Comparison of ENCODE assay signal across 29 mouse cellular contexts in the genomic region with DNA sequence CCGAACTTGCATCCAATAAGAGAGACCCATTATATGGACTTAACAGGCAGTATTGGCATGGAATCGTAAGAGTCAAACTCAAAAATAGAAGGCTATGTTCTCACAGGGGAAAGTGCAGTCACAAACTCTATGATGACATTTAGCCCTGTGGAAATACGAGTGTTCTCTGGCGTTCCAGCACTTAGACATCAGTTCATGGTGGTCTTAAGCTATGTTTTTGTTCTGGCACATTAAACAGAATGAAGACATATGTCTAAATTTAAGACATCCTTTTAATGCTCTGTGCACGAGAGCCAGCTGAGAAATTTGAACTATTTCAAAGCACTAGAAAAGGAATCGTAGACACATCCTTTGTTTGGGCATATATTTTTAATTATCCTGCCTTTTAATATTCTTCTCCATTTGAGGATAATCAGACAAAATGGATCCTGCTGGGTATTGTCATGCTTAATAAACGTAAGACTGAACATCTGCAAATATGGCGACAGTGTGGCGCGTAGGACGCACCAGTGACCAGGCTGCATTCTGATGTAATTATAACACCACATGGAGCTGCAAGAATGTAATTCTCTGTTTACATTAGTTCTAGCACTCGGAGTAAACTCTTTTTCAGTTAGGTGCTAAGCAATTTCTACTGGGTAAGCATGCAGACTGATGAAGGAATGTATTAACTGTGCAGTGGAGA.
DNase-seq lines count a peak whose midpoint lies in the region; ATAC-seq and TF ChIP-seq lines count a peak whose summit lies in the region.
"Had no signal": no experiment of that assay in that cellular context is flagged by ENCODE, and none has a peak within 500 bp of the region (broad histone marks: within the 10 kb centered on the region; RNA-seq: fewer than 3 reads in every experiment).

No protein-coding gene starts in this region.

- H3K27me3 ChIP-seq in hindbrain, embryonic 16.5 days (replicated peaks; ENCODE audit: control insufficient read depth, insufficient read depth, low read length) = no peaks in the 10 kb centered on the region
- no peaks in the 10 kb centered on the region for H3K27me3 ChIP-seq in hindbrain, postnatal 0 days (ENCODE audit: insufficient read depth, low read length)
- H3K27me3 ChIP-seq in Patski = no peaks in the 10 kb centered on the region
- H3K27me3 ChIP-seq in embryonic facial prominence, embryonic 11.5 days (ENCODE audit: control insufficient read depth, insufficient read depth, low read length) = no peaks in the 10 kb centered on the region
- no peaks in the 10 kb centered on the region for H3K27me3 ChIP-seq in neural tube, embryonic 14.5 days (ENCODE audit: control insufficient read depth, insufficient read depth, low read length)
- H3K27me3 ChIP-seq: embryonic facial prominence, embryonic 12.5 days; forebrain, embryonic 12.5 days; heart, embryonic 15.5 days had no signal

- POLR2A ChIA-PET in Patski (lab: Charles Lee) = no interaction called here

- H3K27ac ChIP-seq in hindbrain, embryonic 16.5 days (ENCODE audit: low read depth, low read length) = no peak overlapping the region
- H3K27ac ChIP-seq in hindbrain, postnatal 0 days = no peak overlapping the region
- no peak overlapping the region for H3K27ac ChIP-seq in embryonic facial prominence, embryonic 11.5 days (replicated peaks; ENCODE audit: low read depth, low read length)
- no peak overlapping the region for H3K27ac ChIP-seq in neural tube, embryonic 14.5 days (ENCODE audit: low read depth, low read length)
- H3K27ac ChIP-seq: embryonic facial prominence, embryonic 12.5 days; forebrain, embryonic 12.5 days; heart, embryonic 15.5 days; liver, embryonic 14.5 days; macrophage; stomach, postnatal 0 days had no signal

- no peak overlapping the region for H3K4me3 ChIP-seq in hindbrain, embryonic 16.5 days (ENCODE audit: low read length)
- H3K4me3 ChIP-seq in hindbrain, postnatal 0 days (ENCODE audit: low read length) = no peak overlapping the region
- no peak overlapping the region for H3K4me3 ChIP-seq in embryonic facial prominence, embryonic 11.5 days (ENCODE audit: low read depth, low read length)
- H3K4me3 ChIP-seq in neural tube, embryonic 14.5 days (ENCODE audit: low read depth, low read length) = no peak overlapping the region
- H3K4me3 ChIP-seq: embryonic facial prominence, embryonic 12.5 days; forebrain, embryonic 12.5 days; heart, embryonic 15.5 days had no signal

- H3K4me2 ChIP-seq in hindbrain, embryonic 16.5 days (ENCODE audit: low read length) = peak overlapping the region; percentile 9; the same call in 1 of the 2 replicates
- no peak overlapping the region for H3K4me2 ChIP-seq in hindbrain, postnatal 0 days (ENCODE audit: low read depth, low read length)
- no peak overlapping the region for H3K4me2 ChIP-seq in embryonic facial prominence, embryonic 11.5 days (ENCODE audit: low read depth, low read length)
- H3K4me2 ChIP-seq in neural tube, embryonic 14.5 days (ENCODE audit: low read depth, low read length) = no peak overlapping the region
- H3K4me2 ChIP-seq: embryonic facial prominence, embryonic 12.5 days; forebrain, embryonic 12.5 days; heart, embryonic 15.5 days had no signal

- in situ Hi-C loops in Patski (cut with MboI; ENCODE audit: low pct_unique_long_range_greater_than_20kb) = no loop called here

- no peak overlapping the region for H3K9ac ChIP-seq in hindbrain, embryonic 16.5 days (ENCODE audit: low read depth, low read length)
- no peak overlapping the region for H3K9ac ChIP-seq in hindbrain, postnatal 0 days (replicated peaks; ENCODE audit: low read length)
- no peak overlapping the region for H3K9ac ChIP-seq in embryonic facial prominence, embryonic 11.5 days (replicated peaks; ENCODE audit: low read length)
- H3K9ac ChIP-seq in neural tube, embryonic 14.5 days (replicated peaks; ENCODE audit: low read depth, low read length) = no peak overlapping the region
- H3K9ac ChIP-seq: embryonic facial prominence, embryonic 12.5 days; forebrain, embryonic 12.5 days; heart, embryonic 15.5 days; liver, embryonic 14.5 days had no signal

- peak; percentile 63 for ATAC-seq in hindbrain, embryonic 16.5 days
- no peak for ATAC-seq in hindbrain, postnatal 0 days
- peak; percentile 17 for ATAC-seq in Patski
- no peak for ATAC-seq in embryonic facial prominence, embryonic 11.5 days (replicated peaks; ENCODE audit: insufficient number of reproducible peaks, low FRiP score, low TSS enrichment, low read depth)
- ATAC-seq in neural tube, embryonic 14.5 days (ENCODE audit: low read depth) = peak; percentile 74
- ATAC-seq: activated CD4-positive, CD25-positive, alpha-beta regulatory T cell, adult 4 months; CD4-positive, CD25-positive, alpha-beta regulatory T cell, adult 4 months had no signal

- CTCF ChIA-PET in Patski (lab: Charles Lee) = no interaction called here

- no peaks in the 10 kb centered on the region for H3K4me1 ChIP-seq in hindbrain, embryonic 16.5 days (ENCODE audit: control insufficient read depth, insufficient read depth, low read depth, low read length)
- no peaks in the 10 kb centered on the region for H3K4me1 ChIP-seq in hindbrain, postnatal 0 days (ENCODE audit: insufficient read depth, low read length)
- H3K4me1 ChIP-seq in embryonic facial prominence, embryonic 11.5 days (ENCODE audit: control insufficient read depth, insufficient read depth, low read length) = no peaks in the 10 kb centered on the region
- no peaks in the 10 kb centered on the region for H3K4me1 ChIP-seq in neural tube, embryonic 14.5 days (ENCODE audit: control insufficient read depth, insufficient read depth, low read length)
- H3K4me1 ChIP-seq: forebrain, embryonic 12.5 days; heart, embryonic 15.5 days had no signal

- no peaks in the 10 kb centered on the region for H3K36me3 ChIP-seq in hindbrain, embryonic 16.5 days (ENCODE audit: control insufficient read depth, insufficient read depth, low read length)
- no peaks in the 10 kb centered on the region for H3K36me3 ChIP-seq in hindbrain, postnatal 0 days (ENCODE audit: insufficient read depth, low read length)
- no peaks in the 10 kb centered on the region for H3K36me3 ChIP-seq in embryonic facial prominence, embryonic 11.5 days (replicated peaks; ENCODE audit: control insufficient read depth, insufficient read depth, low read depth, low read length)
- no peaks in the 10 kb centered on the region for H3K36me3 ChIP-seq in neural tube, embryonic 14.5 days (ENCODE audit: control insufficient read depth, insufficient read depth, low read length)
- H3K36me3 ChIP-seq: embryonic facial prominence, embryonic 12.5 days; forebrain, embryonic 12.5 days; heart, embryonic 15.5 days had no signal

- no peak for TF ChIP-seq CTCF in hindbrain, postnatal 0 days (IDR thresholded peaks at IDR 0.05; ENCODE audit: low read depth)
- no peak for TF ChIP-seq CTCF in Patski (IDR thresholded peaks at IDR 0.05)

- DNase-seq in hindbrain, postnatal 0 days (ENCODE audit: low spot score) = no peak
- DNase-seq in Patski (ENCODE audit: low read depth, low spot score) = no peak
- DNase-seq in embryonic facial prominence, embryonic 11.5 days (ENCODE audit: low spot score) = peak; percentile 45
- DNase-seq in gastrocnemius, postnatal 10 days = no peak
- no peak for DNase-seq in natural killer cell, adult 2 months (ENCODE audit: low spot score in 2 of 2)
- DNase-seq: adrenal gland, adult 2 months; adrenal gland, postnatal 36 days; cerebellum, adult 18-20 months; cerebellum, postnatal 25 days; gastrocnemius, postnatal 14 days; kidney, adult 18-20 months; kidney, postnatal 10 days; layer of hippocampus, adult 9-11 months; liver; lung, adult 2 months; lung, postnatal 10 days; midbrain, embryonic 14.5 days; thymus, adult 18-20 months; thymus, postnatal 25 days had no signal

- WGBS in hindbrain, embryonic 16.5 days = 51% methylated on average over 12 of the region's 12 CpGs
- WGBS in hindbrain, postnatal 0 days = 46% methylated on average over 12 of the region's 12 CpGs
- WGBS in embryonic facial prominence, embryonic 11.5 days = 48% methylated on average over 12 of the region's 12 CpGs
- 54% methylated on average over 12 of the region's 12 CpGs for WGBS in neural tube, embryonic 14.5 days

- no peaks in the 10 kb centered on the region for H3K9me3 ChIP-seq in hindbrain, embryonic 16.5 days (ENCODE audit: control insufficient read depth, low read length)
- H3K9me3 ChIP-seq in hindbrain, postnatal 0 days (ENCODE audit: low read length) = no peaks in the 10 kb centered on the region
- H3K9me3 ChIP-seq in embryonic facial prominence, embryonic 11.5 days (replicated peaks; ENCODE audit: control insufficient read depth, low read length) = no peaks in the 10 kb centered on the region
- H3K9me3 ChIP-seq in neural tube, embryonic 14.5 days (ENCODE audit: control insufficient read depth, low read length) = no peaks in the 10 kb centered on the region
- H3K9me3 ChIP-seq: embryonic facial prominence, embryonic 12.5 days; forebrain, embryonic 12.5 days; heart, embryonic 15.5 days had no signal

Comparison
In these comparisons a context has a peak if more than half of its experiments do, and no peak if none do; other contexts are left out.
1. ATAC-seq: peak in hindbrain, embryonic 16.5 days (single experiment), Patski (single experiment) and neural tube, embryonic 14.5 days (single experiment); none in hindbrain, postnatal 0 days (single experiment) and embryonic facial prominence, embryonic 11.5 days (single experiment).